Mouse (Mus musculus) intestine, embryonic 14.5 days (tissue): ENCODE measurements around the gene Nrf1. TPM values are rescaled to one million over a fixed set of nuclear protein-coding genes. Genes with fewer than 3 reads are reported as not detected.

Source experiments
- ATAC-seq: fragments of 200-750 bp; cut with Nextera tagmentation; replicated peaks from 2 replicates; pipeline ENCODE4 v1.8.0; 2017; ENCODE audit warnings: low read depth, moderate number of reproducible peaks, moderate TSS enrichment, moderate library complexity; ENCODE audit not compliant: low FRiP score, low TSS enrichment
- DNase-seq: peaks from one replicate; pipeline ENCODE4 v3.0.0-alpha.2; 2018; ENCODE audit warnings: low spot score
- H3K27ac ChIP-seq: fragments of 300-500 bp; sonication (generic); 2 replicates; pipeline ENCODE4 v1.5.1; 2014; ENCODE audit warnings: low read depth, mild to moderate bottlenecking, control low read depth
- H3K27me3 ChIP-seq: fragments of 300-500 bp; sonication (generic); replicated peaks from 2 replicates; pipeline ENCODE4 v1.6.1; 2014; ENCODE audit warnings: low read length, control low read depth; ENCODE audit not compliant: control insufficient read depth, insufficient read depth
- H3K36me3 ChIP-seq: fragments of 300-500 bp; sonication (generic); 2 replicates; pipeline ENCODE4 v1.6.1; 2014; ENCODE audit warnings: low read length, control low read depth; ENCODE audit not compliant: control insufficient read depth, insufficient read depth
- H3K4me1 ChIP-seq: fragments of 300-500 bp; sonication (generic); replicated peaks from 2 replicates; pipeline ENCODE4 v1.6.1; 2014; ENCODE audit warnings: low read length, control low read depth, mixed read lengths; ENCODE audit not compliant: control insufficient read depth, insufficient read depth
- H3K4me2 ChIP-seq: fragments of 300-500 bp; sonication (generic); 2 replicates; pipeline ENCODE4 v1.6.1; 2014; ENCODE audit warnings: low read length
- H3K4me3 ChIP-seq: fragments of 300-500 bp; sonication (generic); 2 replicates; pipeline ENCODE4 v1.5.1; 2014; ENCODE audit warnings: low read depth, low read length, control low read depth, mixed read lengths
- H3K9ac ChIP-seq: fragments of 300-500 bp; sonication (generic); 2 replicates; pipeline ENCODE4 v1.6.1; 2014; ENCODE audit warnings: mild to moderate bottlenecking, low read length
- H3K9me3 ChIP-seq: fragments of 300-500 bp; sonication (generic); 2 replicates; pipeline ENCODE4 v1.6.1; 2016; ENCODE audit warnings: low read length, control low read depth; ENCODE audit not compliant: control insufficient read depth
- WGBS: fragments of 180-500 bp; shearing (Covaris S2); extraction: QIAGEN DNeasy Blood & Tissue Kit; methylation state at CpG from one replicate; pipeline ENCODE4 v1.1.7; 2014; 5-methylcytosine and 5-hydroxymethylcytosine counted together
- polyA plus RNA-seq: library from polyadenylated mRNA; unstranded; fragments of >200 nt; fragmentation: Nextera tagmentation; extraction: Ambion mirVana; gene quantifications from 2 replicates; pipeline ENCODE4 v1.2.1, GENCODE M21; 2014

The Nrf1 gene
- polyA plus RNA-seq, 1 experiment from 2014 or later, result 54.0 TPM

- ATAC-seq (no peak), DNase-seq (no peak)
- Histone ChIP-seq H3K36me3 (peaks cover 70% of the 10 kb centered on the region), H3K4me3 (no peak overlapping the region), H3K9ac (no peak overlapping the region), H3K9me3 (no peaks in the 10 kb centered on the region), H3K27ac (no peak overlapping the region), H3K27me3 (no peaks in the 10 kb centered on the region), H3K4me1 (no peaks in the 10 kb centered on the region), H3K4me2 (no peak overlapping the region)
- WGBS, result 92% methylated on average over 4 of the region's 4 CpGs
Measured at GRCm38 (mm10) chr6:30143263-30143662, 95.5 kb downstream of the Nrf1 start.

GRCm38 (mm10) chr6:30147058-30147457, 99.3 kb downstream of the Nrf1 start:
- Histone ChIP-seq H3K4me3 (no peak overlapping the region), H3K27ac (no peak overlapping the region), H3K4me1 (no peaks in the 10 kb centered on the region), H3K36me3 (peaks cover 51% of the 10 kb centered on the region), H3K9ac (no peak overlapping the region), H3K27me3 (no peaks in the 10 kb centered on the region), H3K4me2 (no peak overlapping the region), H3K9me3 (no peaks in the 10 kb centered on the region)
- DNase-seq (no peak), ATAC-seq (no peak)
- WGBS, result 62% methylated on average over 7 of the region's 7 CpGs

- Histone ChIP-seq H3K27ac (no peak overlapping the region), H3K9ac (no peak overlapping the region), H3K4me1 (no peaks in the 10 kb centered on the region), H3K36me3 (peaks cover 49% of the 10 kb centered on the region), H3K4me3 (no peak overlapping the region), H3K9me3 (no peaks in the 10 kb centered on the region), H3K4me2 (no peak overlapping the region), H3K27me3 (no peaks in the 10 kb centered on the region)
- no peak for ATAC-seq
- no peak for DNase-seq
- WGBS, result 88% methylated on average over 6 of the region's 6 CpGs
Measured at GRCm38 (mm10) chr6:30147753-30148152, 100.0 kb downstream of the Nrf1 start.

GRCm38 (mm10) chr6:30150471-30150870, 102.7 kb downstream of the Nrf1 start:
- WGBS, result 94% methylated on average over 8 of the region's 8 CpGs
- DNase-seq (no peak), ATAC-seq (no peak)
- H3K27me3 ChIP-seq, result no peaks in the 10 kb centered on the region
- H3K27ac ChIP-seq, result no peak overlapping the region
- no peak overlapping the region for H3K4me3 ChIP-seq
- H3K9ac ChIP-seq, result no peak overlapping the region
- H3K4me2 ChIP-seq, result no peak overlapping the region
- H3K9me3 ChIP-seq, result no peaks in the 10 kb centered on the region
- no peaks in the 10 kb centered on the region for H3K4me1 ChIP-seq
- peaks cover 34% of the 10 kb centered on the region for H3K36me3 ChIP-seq

- DNase-seq (no peak), ATAC-seq (no peak)
- Histone ChIP-seq H3K4me1 (no peaks in the 10 kb centered on the region), H3K27me3 (no peaks in the 10 kb centered on the region), H3K36me3 (peaks cover 33% of the 10 kb centered on the region), H3K9ac (no peak overlapping the region), H3K9me3 (no peaks in the 10 kb centered on the region), H3K4me3 (no peak overlapping the region), H3K27ac (no peak overlapping the region), H3K4me2 (no peak overlapping the region)
- WGBS, result 78% methylated on average over 12 of the region's 12 CpGs
Measured at GRCm38 (mm10) chr6:30152163-30152562, 104.4 kb downstream of the Nrf1 start.

- Histone ChIP-seq H3K4me2 (no peak overlapping the region), H3K36me3 (peaks cover 28% of the 10 kb centered on the region), H3K4me1 (no peaks in the 10 kb centered on the region), H3K9me3 (no peaks in the 10 kb centered on the region), H3K9ac (no peak overlapping the region), H3K27me3 (no peaks in the 10 kb centered on the region), H3K4me3 (no peak overlapping the region), H3K27ac (no peak overlapping the region)
- 59% methylated on average over 10 of the region's 10 CpGs for WGBS
- no peak; the same call in 1 of the 2 replicates for ATAC-seq
- no peak for DNase-seq
Measured at GRCm38 (mm10) chr6:30152649-30153048, 104.9 kb downstream of the Nrf1 start.

GRCm38 (mm10) chr6:30153076-30153475, 105.3 kb downstream of the Nrf1 start:
- no peaks in the 10 kb centered on the region for H3K27me3 ChIP-seq
- no peaks in the 10 kb centered on the region for H3K4me1 ChIP-seq
- H3K27ac ChIP-seq, result no peak overlapping the region
- WGBS, result 70% methylated on average over 3 of the region's 3 CpGs
- no peak overlapping the region for H3K4me3 ChIP-seq
- ATAC-seq (no peak), DNase-seq (no peak)
- peaks cover 24% of the 10 kb centered on the region for H3K36me3 ChIP-seq
- H3K9me3 ChIP-seq, result no peaks in the 10 kb centered on the region
- H3K4me2 ChIP-seq, result no peak overlapping the region
- H3K9ac ChIP-seq, result no peak overlapping the region

GRCm38 (mm10) chr6:30153733-30154415, 106.1 kb downstream of the Nrf1 start:
- H3K36me3 ChIP-seq, result peaks cover 16% of the 10 kb centered on the region; the same call in 1 of the 2 replicates
- no peaks in the 10 kb centered on the region for H3K27me3 ChIP-seq
- no peaks in the 10 kb centered on the region for H3K9me3 ChIP-seq
- DNase-seq, result no peak
- H3K4me1 ChIP-seq, result no peaks in the 10 kb centered on the region
- H3K9ac ChIP-seq, result no peak overlapping the region
- no peak overlapping the region for H3K27ac ChIP-seq
- H3K4me3 ChIP-seq, result no peak overlapping the region
- ATAC-seq, result no peak
- WGBS, result 92% methylated on average over 15 of the region's 15 CpGs
- H3K4me2 ChIP-seq, result no peak overlapping the region

- DNase-seq (no peak), ATAC-seq (no peak)
- Histone ChIP-seq H3K9ac (no peak overlapping the region), H3K27ac (no peak overlapping the region), H3K27me3 (no peaks in the 10 kb centered on the region), H3K4me1 (0 out of 2 replicates have a peak, but pooled peaks cover 4% of the 10 kb centered on the region), H3K4me3 (no peak overlapping the region), H3K36me3 (no peaks in the 10 kb centered on the region), H3K9me3 (no peaks in the 10 kb centered on the region), H3K4me2 (no peak overlapping the region)
- 76% methylated on average over 4 of the region's 4 CpGs for WGBS
Measured at GRCm38 (mm10) chr6:30159516-30160045, 111.8 kb downstream of the Nrf1 start.
